Mouse (Mus musculus) bone marrow macrophage, adult 2 months (primary cell): ENCODE measurements around the gene Gpr183. TPM values are rescaled to one million over a fixed set of nuclear protein-coding genes. Genes with fewer than 3 reads are reported as not detected.

Source experiments
- H3K27ac ChIP-seq: 2 replicates; pipeline ENCODE4 v1.5.1; 2012; ENCODE audit warnings: low read depth, low read length; ENCODE audit not compliant: insufficient read depth
- H3K4me1 ChIP-seq: 2 replicates; pipeline ENCODE4 v1.6.1; 2012; ENCODE audit warnings: low read length; ENCODE audit not compliant: control insufficient read depth, insufficient read depth
- H3K4me3 ChIP-seq: 2 replicates; pipeline ENCODE4 v1.5.1; 2012; ENCODE audit warnings: mild to moderate bottlenecking, low read length, moderate library complexity; ENCODE audit not compliant: insufficient read depth
- CTCF ChIP-seq: IDR thresholded peaks from 2 replicates; pipeline ENCODE4 v1.5.1; 2012; ENCODE audit warnings: low read depth, mild to moderate bottlenecking, low read length, moderate library complexity
- POLR2A ChIP-seq: IDR thresholded peaks from 2 replicates; pipeline ENCODE4 v1.6.1; 2012; ENCODE audit warnings: mild to moderate bottlenecking, low read depth, low read length, borderline replicate concordance
- polyA plus RNA-seq: library from polyadenylated mRNA; stranded (reverse); fragments of >200 nt; gene quantifications from 2 replicates; pipeline ENCODE4 v1.2.4, GENCODE M21; 2012; ENCODE audit not compliant: missing spikeins, insufficient read depth, insufficient read length

Gpr183 gene
- polyA plus RNA-seq, 1 experiment, result 34.1 TPM

DNA sequence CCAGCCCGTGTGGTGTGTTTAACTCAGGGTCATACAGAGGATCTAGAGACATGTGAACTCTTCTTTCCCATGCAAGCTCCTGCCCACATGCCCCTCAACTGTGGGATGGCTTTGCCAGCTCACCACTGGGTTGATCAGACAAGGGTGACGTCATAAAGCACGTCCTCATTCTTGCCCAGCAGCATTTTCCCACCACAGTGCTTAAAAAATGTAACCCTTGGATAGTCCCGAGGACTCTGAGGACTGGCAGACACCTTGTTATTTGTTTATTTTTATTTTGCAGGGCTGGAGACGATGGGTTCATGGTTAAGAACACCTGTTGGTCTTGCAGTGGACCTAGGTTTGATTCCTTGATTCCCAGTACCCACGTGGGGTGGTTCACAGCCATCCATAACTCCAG, 25.9 kb upstream of the Gpr183 start:
- peaks cover 88% of the 10 kb centered on the region for H3K4me1 ChIP-seq
- peak overlapping the region; percentile 13; the same call in 1 of the 2 replicates for H3K27ac ChIP-seq
- no peak for TF ChIP-seq CTCF
- no peak for TF ChIP-seq POLR2A
- no peak overlapping the region for H3K4me3 ChIP-seq

- no peak overlapping the region for H3K4me3 ChIP-seq
- TF ChIP-seq POLR2A (no peak), CTCF (no peak)
- peaks cover 81% of the 10 kb centered on the region for H3K4me1 ChIP-seq
- no peak overlapping the region for H3K27ac ChIP-seq
These were observed 24.9 kb upstream of the Gpr183 start for GRCm38 (mm10) chr14:121989869-121990268.

DNA sequence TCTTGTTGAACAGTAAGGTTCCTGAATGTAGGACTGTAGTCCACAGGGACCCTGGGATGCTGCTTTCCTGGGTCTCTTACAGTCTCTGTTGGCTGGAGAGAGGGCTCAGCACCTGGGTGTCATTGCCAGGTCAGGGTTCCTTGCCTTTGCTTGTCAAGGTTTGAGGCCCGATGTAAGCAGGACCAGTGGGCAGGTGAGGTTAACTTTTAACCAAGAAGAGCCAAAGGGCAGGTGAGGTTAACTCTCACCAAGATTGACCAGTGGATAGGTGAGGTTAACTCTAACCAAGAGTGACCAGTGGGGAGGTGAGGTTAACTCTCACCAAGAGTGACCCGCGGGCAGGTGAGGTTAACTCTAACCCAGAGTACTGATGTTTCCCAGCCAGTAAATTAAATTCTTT, 24.3 kb upstream of the Gpr183 start:
- peaks cover 85% of the 10 kb centered on the region for H3K4me1 ChIP-seq

DNA sequence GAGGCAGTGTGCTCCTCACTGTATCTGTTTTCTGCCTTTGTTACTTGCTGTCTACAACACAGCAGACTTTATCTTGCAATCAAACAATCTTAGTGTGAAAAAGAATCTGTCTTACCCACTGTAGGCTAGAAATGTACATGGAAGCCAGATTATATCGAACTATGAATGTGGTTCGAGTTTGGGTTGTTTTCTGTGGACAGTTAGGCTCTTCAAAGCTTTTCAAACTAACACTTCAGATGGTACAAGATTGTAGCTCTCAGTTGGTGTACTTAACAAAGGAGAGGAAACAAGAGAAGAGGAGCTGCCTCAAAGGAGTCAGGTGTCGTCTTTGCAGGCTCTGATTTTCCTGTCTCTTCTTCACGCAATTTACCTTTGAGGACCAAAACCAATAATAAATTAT, 22.7 kb upstream of the Gpr183 start:
- Histone ChIP-seq H3K4me3 (no peak overlapping the region), H3K27ac (peak overlapping the region; percentile 94), H3K4me1 (peaks cover 84% of the 10 kb centered on the region)
- TF ChIP-seq POLR2A (no peak), CTCF (no peak)

More for the DNA sequence above, 24.3 kb upstream of the Gpr183 start:
- Histone ChIP-seq H3K4me3 (no peak overlapping the region), H3K27ac (no peak overlapping the region)
- TF ChIP-seq POLR2A, result no peak

DNA sequence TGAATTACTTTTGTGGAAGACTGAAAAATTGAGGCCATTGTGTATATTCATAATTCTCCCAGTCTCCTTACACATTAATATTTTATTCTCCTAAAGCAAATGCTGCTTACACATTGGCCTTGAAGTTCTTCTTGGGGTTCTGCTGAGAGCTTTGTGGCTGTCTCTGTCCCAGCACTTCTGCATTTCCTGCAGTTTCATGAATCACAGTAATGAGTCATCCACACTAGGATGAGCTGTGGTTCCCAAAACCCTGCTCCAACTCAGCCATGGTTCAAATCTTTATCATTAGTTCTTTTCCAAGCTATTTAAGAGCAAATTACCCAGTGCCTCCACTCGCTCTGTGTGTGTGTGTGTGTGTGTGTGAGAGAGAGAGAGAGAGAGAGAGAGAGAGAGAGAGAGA, 22.3 kb upstream of the Gpr183 start:
- TF ChIP-seq CTCF (no peak), POLR2A (no peak)
- Histone ChIP-seq H3K27ac (peak overlapping the region; percentile 97), H3K4me1 (peaks cover 82% of the 10 kb centered on the region), H3K4me3 (no peak overlapping the region)

DNA sequence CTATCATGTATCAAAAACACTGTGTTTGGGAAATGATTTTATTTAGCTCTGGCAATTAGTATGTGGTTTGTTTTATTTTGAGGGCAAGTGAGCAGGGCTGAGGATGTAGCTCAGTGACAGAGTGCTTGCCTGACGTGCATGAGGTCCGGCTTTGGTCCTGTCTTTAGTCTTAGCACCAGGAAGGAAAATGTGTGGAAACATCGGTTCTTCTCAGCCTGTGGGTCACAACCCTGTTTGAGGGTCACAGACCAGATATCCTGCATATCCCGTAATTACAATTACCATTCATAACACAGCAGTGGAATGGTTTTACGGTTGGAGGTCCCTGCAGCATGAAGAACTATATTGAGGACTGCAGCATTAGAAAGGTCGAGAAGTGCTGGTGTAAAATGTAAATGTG, 21.0 kb upstream of the Gpr183 start:
- peaks cover 75% of the 10 kb centered on the region for H3K4me1 ChIP-seq
- H3K27ac ChIP-seq, result peak overlapping the region; percentile 91
- no peak overlapping the region for H3K4me3 ChIP-seq
- TF ChIP-seq CTCF (no peak), POLR2A (no peak)

GRCm38 (mm10) chr14:121985477-121985876, 20.5 kb upstream of the Gpr183 start:
- H3K27ac ChIP-seq, result peak overlapping the region; percentile 91
- TF ChIP-seq POLR2A (no peak), CTCF (no peak)

DNA sequence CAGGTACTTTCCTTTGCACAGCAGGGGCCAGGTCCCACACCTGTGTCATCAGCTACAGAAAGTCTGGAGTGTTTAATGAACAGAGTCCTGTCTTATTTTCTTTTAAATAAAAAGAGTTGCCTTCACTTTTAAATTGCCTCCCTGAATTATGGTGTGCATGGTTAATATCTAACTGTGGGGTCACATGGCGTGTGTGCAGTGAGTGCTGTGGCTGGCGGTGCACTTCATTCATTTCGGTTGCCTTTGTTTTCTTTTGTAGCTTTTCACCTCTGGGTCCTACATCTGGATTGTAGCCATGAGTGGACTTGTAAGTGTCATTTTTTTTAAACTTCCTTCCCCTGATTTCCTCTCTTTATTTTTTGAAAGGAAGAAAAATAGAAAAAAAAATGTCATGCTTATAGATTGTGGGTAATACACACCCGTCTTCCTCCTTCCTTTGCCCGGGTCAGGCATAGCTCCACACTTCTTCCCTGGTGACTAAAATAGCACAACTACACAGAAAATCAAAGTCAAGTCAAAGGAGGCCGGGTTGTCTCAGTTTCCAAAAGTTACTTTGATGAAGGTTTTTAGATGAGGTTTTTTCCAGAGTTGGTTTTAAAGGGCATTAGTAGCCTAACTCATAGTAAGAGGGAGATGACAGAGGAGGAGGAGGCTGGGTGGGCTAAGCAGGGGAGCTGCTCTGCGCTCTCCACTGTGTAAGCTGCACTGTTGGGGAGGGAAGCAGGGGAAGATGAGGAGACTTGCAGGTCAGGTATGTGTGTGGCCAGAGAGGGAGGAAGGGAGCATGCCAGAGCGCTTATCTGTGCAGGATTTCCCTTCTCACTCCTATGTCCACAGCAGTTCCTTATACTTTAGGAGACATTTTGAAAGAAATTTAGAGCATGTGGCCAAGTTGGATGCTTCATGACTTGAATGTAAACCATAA, 18.3 kb upstream of the Gpr183 start:
- no peak for TF ChIP-seq CTCF
- no peak for TF ChIP-seq POLR2A
- Histone ChIP-seq H3K27ac (peak overlapping the region; percentile 90), H3K4me3 (no peak overlapping the region), H3K4me1 (peaks cover 49% of the 10 kb centered on the region)

More at GRCm38 (mm10) chr14:121985477-121985876, 20.5 kb upstream of the Gpr183 start:
- H3K4me1 ChIP-seq, result peaks cover 69% of the 10 kb centered on the region
- no peak overlapping the region for H3K4me3 ChIP-seq

- Histone ChIP-seq H3K27ac (no peak overlapping the region), H3K4me1 (peaks cover 33% of the 10 kb centered on the region), H3K4me3 (no peak overlapping the region)
- no peak for TF ChIP-seq POLR2A
- TF ChIP-seq CTCF, result no peak
These were observed 16.5 kb upstream of the Gpr183 start for GRCm38 (mm10) chr14:121981531-121981930.

GRCm38 (mm10) chr14:121973114-121973513, 8.1 kb upstream of the Gpr183 start:
- peaks cover 17% of the 10 kb centered on the region for H3K4me1 ChIP-seq
- H3K4me3 ChIP-seq, result no peak overlapping the region
- H3K27ac ChIP-seq, result no peak overlapping the region
- TF ChIP-seq POLR2A, result no peak
